Mouse (Mus musculus) brain, embryonic 14.5 days (tissue): ENCODE measurements around the gene Unc5cl.

Source experiments
- CTCF ChIP-seq: fragments of 200-500 bp; IDR thresholded peaks from 2 replicates; pipeline ENCODE4 v1.5.1; 2012; ENCODE audit warnings: inconsistent platforms, mild to moderate bottlenecking, moderate library complexity, borderline replicate concordance; ENCODE audit not compliant: insufficient read depth, insufficient read length; ENCODE audit errors: extremely low read depth
- POLR2A ChIP-seq: fragments of 200-500 bp; IDR thresholded peaks from 2 replicates; pipeline ENCODE4 v1.6.1; 2012; ENCODE audit warnings: mild to moderate bottlenecking, inconsistent platforms, borderline replicate concordance; ENCODE audit not compliant: poor library complexity, insufficient read depth, insufficient read length, severe bottlenecking; ENCODE audit errors: extremely low read depth

GRCm38 (mm10) chr17:48520352-48520751 lies 65.7 kb downstream of the Unc5cl start:
- TF ChIP-seq CTCF (no peak), POLR2A (no peak)
